Mouse (Mus musculus) intestine, embryonic 16.5 days (tissue): ENCODE data around the gene Atp5g2. TPM values are rescaled to one million over a fixed set of nuclear protein-coding genes. Genes with fewer than 3 reads are reported as not detected.
"Not testable (repeated sequence)": the region's sequence is repeated elsewhere in the genome, so short reads cannot be mapped to it uniquely, and the experiment has no call there.

ENCODE experiments used
- ATAC-seq: fragments of 200-750 bp; cut with Nextera tagmentation; 2 replicates; pipeline ENCODE4 v1.8.0; 2017; ENCODE audit warnings: moderate TSS enrichment, moderate library complexity
- H3K27ac ChIP-seq: fragments of 300-500 bp; sonication (generic); 2 replicates; pipeline ENCODE4 v1.5.1; 2014; ENCODE audit warnings: mild to moderate bottlenecking, low read length
- H3K27me3 ChIP-seq: fragments of 300-500 bp; sonication (generic); replicated peaks from 2 replicates; pipeline ENCODE4 v1.6.1; 2014; ENCODE audit warnings: low read length, control low read depth, mixed read lengths; ENCODE audit not compliant: control insufficient read depth, insufficient read depth
- H3K36me3 ChIP-seq: fragments of 300-500 bp; sonication (generic); 2 replicates; pipeline ENCODE4 v1.6.1; 2014; ENCODE audit warnings: low read length, control low read depth; ENCODE audit not compliant: control insufficient read depth, insufficient read depth
- H3K4me1 ChIP-seq: fragments of 300-500 bp; sonication (generic); 2 replicates; pipeline ENCODE4 v1.6.1; 2014; ENCODE audit warnings: low read length, control low read depth, mixed read lengths; ENCODE audit not compliant: control insufficient read depth, insufficient read depth
- H3K4me2 ChIP-seq: fragments of 300-500 bp; sonication (generic); 2 replicates; pipeline ENCODE4 v1.6.1; 2014; ENCODE audit warnings: low read depth, low read length, control low read depth
- H3K4me3 ChIP-seq: fragments of 300-500 bp; sonication (generic); 2 replicates; pipeline ENCODE4 v1.5.1; 2014; ENCODE audit warnings: mild to moderate bottlenecking, low read length
- H3K9ac ChIP-seq: fragments of 300-500 bp; sonication (generic); 2 replicates; pipeline ENCODE4 v1.6.1; 2014; ENCODE audit warnings: low read depth, low read length
- H3K9me3 ChIP-seq: fragments of 300-500 bp; sonication (generic); 2 replicates; pipeline ENCODE4 v1.6.1; 2016; ENCODE audit warnings: low read length, control low read depth; ENCODE audit not compliant: control insufficient read depth
- WGBS: fragments of 180-500 bp; shearing (Covaris S2); extraction: QIAGEN DNeasy Blood & Tissue Kit; methylation state at CpG from one replicate; pipeline ENCODE4 v1.1.7; 2014; 5-methylcytosine and 5-hydroxymethylcytosine counted together
- polyA plus RNA-seq: library from polyadenylated mRNA; unstranded; fragments of >200 nt; fragmentation: Nextera tagmentation; extraction: Ambion mirVana; gene quantifications from 2 replicates; pipeline ENCODE4 v1.2.1, GENCODE M21; 2015

The Atp5g2 gene
- polyA plus RNA-seq, 1 experiment from 2014 or later, result 55.5 TPM

- not testable (repeated sequence) for H3K27ac ChIP-seq, H3K27me3 ChIP-seq, H3K9me3 ChIP-seq, H3K36me3 ChIP-seq, ATAC-seq, H3K9ac ChIP-seq, H3K4me3 ChIP-seq, H3K4me2 ChIP-seq
- H3K4me1 ChIP-seq, result peaks cover 12% of the 10 kb centered on the region
- 86% methylated on average over 8 of the region's 9 CpGs for WGBS
Measured at GRCm38 (mm10) chr15:102651928-102652660, 20.1 kb downstream of the Atp5g2 start.

GRCm38 (mm10) chr15:102651107-102651506 lies 21.0 kb downstream of the Atp5g2 start:
- no peaks in the 10 kb centered on the region for H3K9me3 ChIP-seq
- no peaks in the 10 kb centered on the region for H3K36me3 ChIP-seq
- H3K27ac ChIP-seq, result no peak overlapping the region
- ATAC-seq, result no peak
- 73% methylated on average over 3 of the region's 3 CpGs for WGBS
- no peak overlapping the region for H3K4me3 ChIP-seq
- no peak overlapping the region for H3K9ac ChIP-seq
- H3K4me2 ChIP-seq, result no peak overlapping the region
- H3K27me3 ChIP-seq, result no peaks in the 10 kb centered on the region
- H3K4me1 ChIP-seq, result peaks cover 2% of the 10 kb centered on the region

GRCm38 (mm10) chr15:102635817-102636216 lies 36.3 kb downstream of the Atp5g2 start:
- ATAC-seq, result no peak
- no peak overlapping the region for H3K27ac ChIP-seq
- H3K27me3 ChIP-seq, result no peaks in the 10 kb centered on the region
- H3K4me2 ChIP-seq, result no peak overlapping the region
- no peaks in the 10 kb centered on the region for H3K4me1 ChIP-seq
- 81% methylated on average over 3 of the region's 3 CpGs for whole genome bisulfite sequencing
- H3K9ac ChIP-seq, result no peak overlapping the region
- no peak overlapping the region for H3K4me3 ChIP-seq
- no peaks in the 10 kb centered on the region for H3K9me3 ChIP-seq
- no peaks in the 10 kb centered on the region for H3K36me3 ChIP-seq

GRCm38 (mm10) chr15:102634684-102635083 lies 37.5 kb downstream of the Atp5g2 start:
- no peaks in the 10 kb centered on the region for H3K4me1 ChIP-seq
- H3K4me2 ChIP-seq, result no peak overlapping the region
- H3K27me3 ChIP-seq, result no peaks in the 10 kb centered on the region
- peaks cover under 1% of the 10 kb centered on the region; the same call in 1 of the 2 replicates for H3K9me3 ChIP-seq
- no peak overlapping the region for H3K9ac ChIP-seq
- WGBS, result 90% methylated on average over 8 of the region's 8 CpGs
- no peak for ATAC-seq
- no peak overlapping the region for H3K27ac ChIP-seq
- H3K4me3 ChIP-seq, result no peak overlapping the region
- no peaks in the 10 kb centered on the region for H3K36me3 ChIP-seq

GRCm38 (mm10) chr15:102625687-102626055 lies 46.5 kb downstream of the Atp5g2 start:
- peak overlapping the region; percentile 84 for H3K4me2 ChIP-seq
- peak overlapping the region; percentile 100 for H3K27ac ChIP-seq
- no peaks in the 10 kb centered on the region for H3K27me3 ChIP-seq
- H3K36me3 ChIP-seq, result no peaks in the 10 kb centered on the region
- H3K9ac ChIP-seq, result peak overlapping the region; percentile 87
- peaks cover 26% of the 10 kb centered on the region for H3K4me1 ChIP-seq
- H3K9me3 ChIP-seq, result peaks cover 4% of the 10 kb centered on the region; the same call in 1 of the 2 replicates
- ATAC-seq, result no peak
- H3K4me3 ChIP-seq, result peak overlapping the region; percentile 70
- whole genome bisulfite sequencing, result 1% methylated on average over 18 of the region's 18 CpGs

GRCm38 (mm10) chr15:102624970-102625686 lies 47.0 kb downstream of the Atp5g2 start, which contains the start of the genes Gm28047 and Atf7:
Gene Gm28047 (minus strand): TSS chr15:102625067.
Gene Atf7 (minus strand): TSS chr15:102625464.
- Histone ChIP-seq H3K4me2 (peak within 1 kb of the TSS; percentile 84), H3K9me3 (peaks cover 4% of the 10 kb centered on the region; the same call in 1 of the 2 replicates), H3K36me3 (no peaks in the 10 kb centered on the region), H3K27ac (peak within 1 kb of the TSS; percentile 100), H3K4me3 (peak within 1 kb of the TSS; percentile 70), H3K9ac (peak within 1 kb of the TSS; percentile 87), H3K27me3 (no peaks in the 10 kb centered on the region), H3K4me1 (peaks cover 26% of the 10 kb centered on the region)
- under 1% methylated on average over 51 of the region's 51 CpGs for WGBS
- peak; percentile 99 for ATAC-seq

- H3K36me3 ChIP-seq, result no peaks in the 10 kb centered on the region
- no peak for ATAC-seq
- peak overlapping the region; percentile 100 for H3K27ac ChIP-seq
- H3K9me3 ChIP-seq, result peaks cover under 1% of the 10 kb centered on the region; the same call in 1 of the 2 replicates
- peak overlapping the region; percentile 84 for H3K4me2 ChIP-seq
- H3K27me3 ChIP-seq, result no peaks in the 10 kb centered on the region
- H3K4me1 ChIP-seq, result peaks cover 26% of the 10 kb centered on the region
- H3K9ac ChIP-seq, result peak overlapping the region; percentile 87
- WGBS, result 2% methylated on average over 17 of the region's 17 CpGs
- peak overlapping the region; percentile 70 for H3K4me3 ChIP-seq
Measured at GRCm38 (mm10) chr15:102624291-102624969, 47.7 kb downstream of the Atp5g2 start.

GRCm38 (mm10) chr15:102623121-102623520 lies 49.0 kb downstream of the Atp5g2 start:
- ATAC-seq, result no peak
- Histone ChIP-seq H3K4me2 (peak overlapping the region; percentile 30), H3K27ac (no peak overlapping the region), H3K4me1 (peaks cover 26% of the 10 kb centered on the region), H3K9me3 (no peaks in the 10 kb centered on the region), H3K27me3 (no peaks in the 10 kb centered on the region), H3K9ac (no peak overlapping the region), H3K36me3 (no peaks in the 10 kb centered on the region), H3K4me3 (no peak overlapping the region; the same call in 1 of the 2 replicates)
- 87% methylated on average over 3 of the region's 3 CpGs for WGBS

- H3K4me2 ChIP-seq, result no peak overlapping the region
- no peaks in the 10 kb centered on the region for H3K36me3 ChIP-seq
- H3K27ac ChIP-seq, result no peak overlapping the region
- no peak for ATAC-seq
- H3K9ac ChIP-seq, result no peak overlapping the region
- no peaks in the 10 kb centered on the region for H3K9me3 ChIP-seq
- no peak overlapping the region for H3K4me3 ChIP-seq
- peaks cover 26% of the 10 kb centered on the region for H3K4me1 ChIP-seq
- H3K27me3 ChIP-seq, result no peaks in the 10 kb centered on the region
Measured at GRCm38 (mm10) chr15:102622536-102622935, 49.6 kb downstream of the Atp5g2 start.
